Mouse (Mus musculus) lung, embryonic 16.5 days (tissue): ENCODE data around the gene Mtmr3. TPM values are rescaled to one million over a fixed set of nuclear protein-coding genes. Genes with fewer than 3 reads are reported as not detected.

Experiments used
- ATAC-seq: fragments of 200-750 bp; cut with Nextera tagmentation; 2 replicates; pipeline ENCODE4 v1.8.0; 2017; ENCODE audit warnings: low read depth, mild to moderate bottlenecking, moderate library complexity
- H3K27ac ChIP-seq: fragments of 300-500 bp; sonication (generic); 2 replicates; pipeline ENCODE4 v1.5.1; 2014; ENCODE audit warnings: mild to moderate bottlenecking, control low read depth, low read length
- H3K27me3 ChIP-seq: fragments of 300-500 bp; sonication (generic); 2 replicates; pipeline ENCODE4 v1.6.1; 2014; ENCODE audit warnings: low read depth, low read length, mixed read lengths; ENCODE audit not compliant: control insufficient read depth, insufficient read depth
- H3K36me3 ChIP-seq: fragments of 300-500 bp; sonication (generic); 2 replicates; pipeline ENCODE4 v1.6.1; 2014; ENCODE audit warnings: low read length; ENCODE audit not compliant: control insufficient read depth, insufficient read depth
- H3K4me1 ChIP-seq: fragments of 300-500 bp; sonication (generic); replicated peaks from 2 replicates; pipeline ENCODE4 v1.6.1; 2014; ENCODE audit warnings: low read length, mixed read lengths; ENCODE audit not compliant: control insufficient read depth, insufficient read depth
- H3K4me2 ChIP-seq: fragments of 300-500 bp; sonication (generic); 2 replicates; pipeline ENCODE4 v1.6.1; 2014; ENCODE audit warnings: low read depth, low read length, control low read depth
- H3K4me3 ChIP-seq: fragments of 300-500 bp; sonication (generic); 2 replicates; pipeline ENCODE4 v1.5.1; 2014; ENCODE audit warnings: mild to moderate bottlenecking, low read length, control low read depth
- H3K9ac ChIP-seq: fragments of 300-500 bp; sonication (generic); 2 replicates; pipeline ENCODE4 v1.6.1; 2014; ENCODE audit warnings: low read length, control low read depth
- H3K9me3 ChIP-seq: fragments of 300-500 bp; sonication (generic); 2 replicates; pipeline ENCODE4 v1.6.1; 2016; ENCODE audit warnings: low read length; ENCODE audit not compliant: control insufficient read depth
- WGBS: fragments of 180-500 bp; shearing (Covaris S2); extraction: QIAGEN DNeasy Blood & Tissue Kit; methylation state at CpG from one replicate; pipeline ENCODE4 v1.1.7; 2014; 5-methylcytosine and 5-hydroxymethylcytosine counted together
- polyA plus RNA-seq: library from polyadenylated mRNA; unstranded; fragments of >200 nt; fragmentation: Nextera tagmentation; extraction: Ambion mirVana; gene quantifications from 2 replicates; pipeline ENCODE4 v1.2.1, GENCODE M21; 2015

The Mtmr3 gene
- polyA plus RNA-seq, 1 experiment from 2014 or later, result 26.1 TPM

GRCm38 (mm10) chr11:4488367-4488766, 106.3 kb downstream of the Mtmr3 start:
- H3K36me3 ChIP-seq, result peaks cover 40% of the 10 kb centered on the region
- H3K27ac ChIP-seq, result no peak overlapping the region
- H3K9ac ChIP-seq, result no peak overlapping the region
- no peak overlapping the region for H3K4me2 ChIP-seq
- 91% methylated on average over 13 of the region's 13 CpGs for WGBS
- ATAC-seq, result no peak
- no peak overlapping the region for H3K4me3 ChIP-seq
- H3K9me3 ChIP-seq, result no peaks in the 10 kb centered on the region
- H3K27me3 ChIP-seq, result no peaks in the 10 kb centered on the region
- peaks cover 11% of the 10 kb centered on the region for H3K4me1 ChIP-seq

DNA sequence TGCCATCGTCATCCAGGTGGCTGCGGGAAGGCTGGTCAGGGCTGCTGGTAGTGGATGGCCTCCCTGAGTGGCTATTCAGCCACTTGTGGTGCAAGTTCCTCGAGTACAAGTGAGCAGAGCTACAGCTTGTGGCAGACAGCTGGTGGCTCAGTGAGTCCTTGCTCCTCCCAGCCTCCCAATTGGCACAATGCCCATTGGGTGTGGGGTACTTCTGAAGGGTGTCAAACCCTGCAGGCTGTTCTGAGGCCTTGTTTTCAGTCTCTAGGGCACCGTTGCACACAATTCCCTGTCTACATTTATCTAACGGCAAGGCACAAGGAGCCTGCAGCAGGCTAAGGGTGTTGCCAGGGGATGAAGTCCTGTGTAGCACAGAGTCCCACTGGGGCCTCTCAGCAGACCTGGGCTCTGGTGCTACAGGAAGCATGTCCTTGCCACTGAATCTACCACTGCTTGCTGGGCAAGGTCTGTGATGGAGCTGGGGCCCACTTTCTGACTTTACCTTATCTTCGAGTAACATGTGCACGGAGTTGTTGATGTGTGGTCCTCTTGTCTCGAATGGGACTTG, 107.2 kb downstream of the Mtmr3 start:
- 55% methylated on average over 8 of the region's 8 CpGs for WGBS
- Histone ChIP-seq H3K9me3 (no peaks in the 10 kb centered on the region), H3K27me3 (no peaks in the 10 kb centered on the region), H3K4me3 (no peak overlapping the region), H3K4me1 (peaks cover 11% of the 10 kb centered on the region), H3K36me3 (peaks cover 43% of the 10 kb centered on the region), H3K4me2 (no peak overlapping the region), H3K9ac (no peak overlapping the region), H3K27ac (peak overlapping the region; percentile 35; the same call in 1 of the 2 replicates)
- peak; percentile 87 for ATAC-seq

GRCm38 (mm10) chr11:4484541-4484940, 110.1 kb downstream of the Mtmr3 start:
- H3K36me3 ChIP-seq, result peaks cover 43% of the 10 kb centered on the region
- no peaks in the 10 kb centered on the region for H3K9me3 ChIP-seq
- no peaks in the 10 kb centered on the region for H3K27me3 ChIP-seq
- WGBS, result 90% methylated on average over 5 of the region's 5 CpGs
- no peak overlapping the region for H3K4me2 ChIP-seq
- no peak overlapping the region for H3K27ac ChIP-seq
- H3K9ac ChIP-seq, result no peak overlapping the region
- peaks cover 11% of the 10 kb centered on the region for H3K4me1 ChIP-seq
- H3K4me3 ChIP-seq, result no peak overlapping the region
- no peak for ATAC-seq

GRCm38 (mm10) chr11:4482641-4483040, 112.0 kb downstream of the Mtmr3 start:
- H3K27ac ChIP-seq, result no peak overlapping the region
- no peak overlapping the region for H3K4me3 ChIP-seq
- H3K27me3 ChIP-seq, result no peaks in the 10 kb centered on the region
- peaks cover 43% of the 10 kb centered on the region for H3K36me3 ChIP-seq
- no peak for ATAC-seq
- H3K4me2 ChIP-seq, result no peak overlapping the region
- H3K4me1 ChIP-seq, result peaks cover 8% of the 10 kb centered on the region
- H3K9me3 ChIP-seq, result no peaks in the 10 kb centered on the region
- H3K9ac ChIP-seq, result no peak overlapping the region
- WGBS, result 83% methylated on average over 5 of the region's 5 CpGs

DNA sequence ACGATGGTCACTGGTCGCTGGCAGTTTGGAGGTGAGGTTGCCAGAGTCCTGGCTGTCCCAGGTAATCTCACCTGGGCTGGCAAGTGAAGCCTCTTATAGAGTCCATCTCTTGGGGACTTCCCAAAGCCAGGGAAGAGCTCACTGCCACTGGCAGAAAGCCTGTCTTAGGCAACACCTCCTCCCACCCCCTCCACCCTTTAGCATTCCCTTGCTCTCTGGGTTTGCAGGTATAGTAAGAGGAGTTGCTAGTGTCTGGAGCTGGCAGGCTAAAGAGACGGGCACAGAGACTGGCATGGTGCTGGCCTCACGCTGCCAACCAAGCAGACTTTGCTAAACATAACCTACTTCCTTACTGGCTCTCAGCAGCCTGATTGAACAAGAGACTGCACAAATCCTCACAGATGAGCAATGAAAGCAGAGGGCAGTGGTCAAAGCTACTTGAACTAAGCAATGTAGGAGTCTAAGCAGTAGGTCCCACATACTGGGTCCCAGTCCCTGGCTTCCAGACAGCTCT, 118.4 kb downstream of the Mtmr3 start:
- ATAC-seq, result no peak
- Histone ChIP-seq H3K27me3 (no peaks in the 10 kb centered on the region), H3K9me3 (no peaks in the 10 kb centered on the region), H3K27ac (no peak overlapping the region), H3K4me3 (no peak overlapping the region), H3K36me3 (peaks cover 15% of the 10 kb centered on the region), H3K9ac (no peak overlapping the region), H3K4me1 (no peaks in the 10 kb centered on the region), H3K4me2 (no peak overlapping the region)
- 84% methylated on average over 4 of the region's 4 CpGs for WGBS

DNA sequence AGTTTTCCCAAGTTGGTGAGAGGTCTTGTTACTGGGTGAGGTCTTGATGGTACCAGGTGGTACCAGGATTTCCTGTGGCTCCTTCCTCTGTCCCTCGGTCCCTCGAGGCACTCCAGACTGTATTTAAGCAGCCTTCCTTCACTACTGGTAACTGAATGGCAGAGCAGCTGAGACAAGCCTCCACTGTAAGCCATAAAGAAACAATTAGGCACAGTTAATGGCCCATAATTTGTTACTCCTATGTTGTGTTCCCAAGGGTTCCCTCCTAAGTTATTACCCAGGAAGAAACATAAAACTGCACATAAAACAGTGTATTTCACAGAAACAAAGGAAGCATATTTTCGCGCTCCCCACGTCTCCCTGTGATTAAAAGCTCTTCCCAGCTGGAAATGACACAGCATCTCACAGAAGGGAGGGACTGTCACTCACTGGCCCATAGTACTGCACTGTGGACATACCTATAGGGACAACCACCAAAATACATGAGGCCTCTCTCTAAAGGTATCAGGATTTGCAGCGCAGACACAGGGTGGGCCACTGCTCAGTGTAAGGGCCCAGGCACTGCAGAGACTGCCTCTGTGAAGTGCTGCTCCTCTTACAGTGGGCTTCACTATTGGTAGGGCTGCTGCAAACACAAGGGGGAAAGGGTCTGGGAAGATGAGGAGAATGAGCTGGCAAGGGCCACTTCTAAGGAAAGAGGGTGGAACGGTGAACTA, 122.0 kb downstream of the Mtmr3 start:
- Histone ChIP-seq H3K9me3 (no peaks in the 10 kb centered on the region), H3K4me1 (no peaks in the 10 kb centered on the region), H3K27ac (no peak overlapping the region), H3K9ac (no peak overlapping the region), H3K4me2 (no peak overlapping the region), H3K27me3 (no peaks in the 10 kb centered on the region), H3K36me3 (no peaks in the 10 kb centered on the region), H3K4me3 (no peak overlapping the region)
- WGBS, result 73% methylated on average over 7 of the region's 7 CpGs
- no peak for ATAC-seq

DNA sequence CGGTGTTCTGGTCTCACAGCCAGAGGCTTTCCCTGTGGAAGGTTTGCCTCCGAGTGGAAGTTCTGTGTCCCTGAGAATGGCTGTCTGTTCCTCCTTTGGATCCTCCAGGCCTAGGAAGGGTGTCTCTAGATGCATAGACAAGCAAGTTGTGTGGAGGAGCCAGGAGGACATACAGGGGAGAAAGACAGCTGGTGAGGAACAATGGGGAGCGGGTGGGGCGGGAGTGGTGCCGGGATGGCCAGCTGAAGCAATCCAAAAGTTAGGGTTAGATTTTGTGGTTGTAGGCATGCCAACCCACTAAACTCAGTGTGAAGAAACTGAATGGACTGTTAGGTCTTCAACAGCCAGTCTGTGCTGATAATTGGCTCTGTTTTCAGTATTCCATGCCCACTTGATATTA, 122.9 kb downstream of the Mtmr3 start:
- no peak for ATAC-seq
- Histone ChIP-seq H3K36me3 (no peaks in the 10 kb centered on the region), H3K4me3 (no peak overlapping the region), H3K27ac (no peak overlapping the region), H3K4me1 (no peaks in the 10 kb centered on the region), H3K4me2 (no peak overlapping the region), H3K9me3 (no peaks in the 10 kb centered on the region), H3K9ac (no peak overlapping the region), H3K27me3 (no peaks in the 10 kb centered on the region)
- 75% methylated on average over 5 of the region's 5 CpGs for WGBS

GRCm38 (mm10) chr11:4471251-4471650, 123.4 kb downstream of the Mtmr3 start:
- no peak overlapping the region for H3K4me2 ChIP-seq
- H3K27ac ChIP-seq, result no peak overlapping the region
- no peak overlapping the region for H3K4me3 ChIP-seq
- H3K9ac ChIP-seq, result no peak overlapping the region
- no peaks in the 10 kb centered on the region for H3K27me3 ChIP-seq
- H3K9me3 ChIP-seq, result no peaks in the 10 kb centered on the region
- no peaks in the 10 kb centered on the region for H3K4me1 ChIP-seq
- H3K36me3 ChIP-seq, result no peaks in the 10 kb centered on the region
- no peak for ATAC-seq

DNA sequence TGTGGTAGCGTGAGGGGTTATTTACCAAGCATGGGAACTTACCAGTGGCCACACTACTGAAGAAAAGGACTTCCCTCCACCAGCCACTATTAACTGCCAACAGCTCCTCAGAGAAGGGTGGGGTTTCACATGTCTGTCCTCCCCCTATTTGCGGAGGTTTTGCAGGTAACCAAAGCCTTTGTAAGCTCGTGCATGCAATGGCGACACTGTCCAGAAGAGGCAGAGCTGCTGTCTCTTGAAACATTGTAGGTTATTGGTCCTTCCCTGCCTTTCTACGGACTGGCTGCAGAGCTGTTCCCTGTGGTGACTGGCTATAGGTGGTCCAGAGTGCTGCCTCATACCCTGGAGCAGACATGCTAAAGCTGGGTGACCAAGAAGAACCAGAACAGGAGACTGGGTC, 125.6 kb downstream of the Mtmr3 start:
- WGBS, result 60% methylated on average over 5 of the region's 5 CpGs
- Histone ChIP-seq H3K9ac (no peak overlapping the region), H3K4me1 (no peaks in the 10 kb centered on the region), H3K27ac (no peak overlapping the region), H3K36me3 (no peaks in the 10 kb centered on the region), H3K9me3 (no peaks in the 10 kb centered on the region), H3K4me2 (no peak overlapping the region), H3K27me3 (no peaks in the 10 kb centered on the region), H3K4me3 (no peak overlapping the region)
- no peak for ATAC-seq
